Mouse (Mus musculus): ENCODE results near the gene Tdrd1. TPM values are rescaled to one million over a fixed set of nuclear protein-coding genes. Genes with fewer than 3 reads are reported as not detected.

The Tdrd1 gene
- polyA plus RNA-seq, 1 experiment from 2014 or later: 0.97 TPM

DNA sequence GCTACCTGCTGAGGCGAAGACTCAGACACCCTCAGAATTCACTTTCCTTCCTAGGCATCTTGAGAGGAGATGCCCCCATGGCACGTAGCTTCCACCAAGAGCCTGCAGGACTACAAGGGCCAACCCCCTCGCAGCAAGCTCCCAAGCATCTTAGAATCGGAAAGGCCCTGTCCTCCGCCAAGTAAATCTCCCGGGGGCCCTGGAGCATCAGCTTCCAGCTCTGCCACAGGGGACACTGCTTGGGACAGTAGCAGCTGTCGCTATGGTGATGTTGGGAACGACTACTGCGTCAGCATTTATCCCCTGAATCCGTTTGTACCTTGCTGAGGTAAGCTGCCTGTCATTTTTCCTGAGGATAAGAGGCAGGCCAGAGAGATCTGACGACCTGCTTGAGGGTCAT is 84.6 kb downstream of the Tdrd1 start:
- no peak overlapping the region for H3K9ac ChIP-seq (ENCODE audit: low read length)
- ATAC-seq (ENCODE audit: insufficient read depth, low FRiP score, low TSS enrichment) (no peak), DNase-seq (ENCODE audit: low spot score) (no peak)
- H3K4me1 ChIP-seq (ENCODE audit: control insufficient read depth, insufficient read depth, low read length): peaks cover 6% of the 10 kb centered on the region; the same call in 1 of the 2 replicates
- H3K36me3 ChIP-seq (ENCODE audit: control insufficient read depth, insufficient read depth, low read length): no peaks in the 10 kb centered on the region
- H3K9me3 ChIP-seq (ENCODE audit: control insufficient read depth, low read length): no peaks in the 10 kb centered on the region
- no peak overlapping the region for H3K4me3 ChIP-seq (ENCODE audit: low read depth, low read length)
- H3K27me3 ChIP-seq (ENCODE audit: control insufficient read depth, insufficient read depth, low read length): no peaks in the 10 kb centered on the region
- no peak overlapping the region for H3K4me2 ChIP-seq (ENCODE audit: low read depth)
- WGBS: 64% methylated on average over 11 of the region's 11 CpGs
- no peak overlapping the region for H3K27ac ChIP-seq (ENCODE audit: low read depth, low read length)

DNA sequence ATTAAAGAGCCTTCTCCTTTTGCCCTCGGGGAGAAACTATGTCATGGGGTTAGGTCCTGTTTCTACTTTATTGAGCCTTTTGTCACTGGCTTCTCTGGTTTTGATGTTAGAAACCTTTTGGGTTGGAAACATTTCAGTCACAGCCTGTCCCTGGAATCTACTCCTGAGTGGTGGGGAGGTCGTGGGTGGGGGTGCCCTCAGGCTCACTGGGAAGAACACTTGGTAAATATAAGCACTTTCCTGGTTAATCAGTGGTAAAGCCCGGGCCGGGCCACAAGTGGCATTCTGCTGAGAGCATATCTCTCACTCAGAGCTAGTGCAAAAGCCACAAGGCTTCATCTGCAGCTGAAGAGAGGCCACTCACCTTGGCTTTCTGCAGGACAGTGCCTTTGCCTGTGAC is 87.8 kb downstream of the Tdrd1 start:
- ATAC-seq (ENCODE audit: insufficient read depth, low FRiP score, low TSS enrichment) (no peak), DNase-seq (ENCODE audit: low spot score) (no peak)
- Histone ChIP-seq H3K4me1 (ENCODE audit: control insufficient read depth, insufficient read depth, low read length) (no peaks in the 10 kb centered on the region), H3K9ac (ENCODE audit: low read length) (no peak overlapping the region), H3K36me3 (ENCODE audit: control insufficient read depth, insufficient read depth, low read length) (no peaks in the 10 kb centered on the region), H3K27me3 (ENCODE audit: control insufficient read depth, insufficient read depth, low read length) (no peaks in the 10 kb centered on the region), H3K4me3 (ENCODE audit: low read depth, low read length) (no peak overlapping the region), H3K27ac (ENCODE audit: low read depth, low read length) (no peak overlapping the region), H3K9me3 (ENCODE audit: control insufficient read depth, low read length) (no peaks in the 10 kb centered on the region), H3K4me2 (ENCODE audit: low read depth) (no peak overlapping the region)
- 83% methylated on average over 4 of the region's 4 CpGs for WGBS

DNA sequence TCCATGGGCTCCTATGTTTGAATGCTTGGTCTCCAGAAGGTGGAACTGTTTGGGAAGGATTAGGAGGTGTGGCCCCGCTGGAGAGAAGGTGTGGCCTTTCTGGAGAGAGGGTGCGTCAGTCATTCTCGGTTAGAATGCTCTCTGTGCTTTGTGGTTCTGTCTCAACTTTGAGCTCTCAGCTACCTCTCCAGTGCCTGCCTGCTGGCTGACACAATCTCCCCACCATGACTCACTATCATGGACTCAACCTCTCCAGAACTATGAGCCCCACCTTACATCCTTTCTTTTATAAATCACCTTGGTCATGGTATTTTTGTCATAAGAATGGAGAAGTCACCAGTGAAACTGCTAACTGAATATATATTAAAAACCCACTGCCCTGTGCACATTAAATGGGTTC is 88.6 kb downstream of the Tdrd1 start:
- Histone ChIP-seq H3K27ac (ENCODE audit: low read depth, low read length) (no peak overlapping the region), H3K4me1 (ENCODE audit: control insufficient read depth, insufficient read depth, low read length) (no peaks in the 10 kb centered on the region), H3K9me3 (ENCODE audit: control insufficient read depth, low read length) (no peaks in the 10 kb centered on the region), H3K4me2 (ENCODE audit: low read depth) (no peak overlapping the region), H3K4me3 (ENCODE audit: low read depth, low read length) (no peak overlapping the region), H3K27me3 (ENCODE audit: control insufficient read depth, insufficient read depth, low read length) (no peaks in the 10 kb centered on the region), H3K9ac (ENCODE audit: low read length) (no peak overlapping the region), H3K36me3 (ENCODE audit: control insufficient read depth, insufficient read depth, low read length) (no peaks in the 10 kb centered on the region)
- no peak for DNase-seq (ENCODE audit: low spot score)
- ATAC-seq (ENCODE audit: insufficient read depth, low FRiP score, low TSS enrichment): no peak
- WGBS: 96% methylated on average over 3 of the region's 3 CpGs

DNA sequence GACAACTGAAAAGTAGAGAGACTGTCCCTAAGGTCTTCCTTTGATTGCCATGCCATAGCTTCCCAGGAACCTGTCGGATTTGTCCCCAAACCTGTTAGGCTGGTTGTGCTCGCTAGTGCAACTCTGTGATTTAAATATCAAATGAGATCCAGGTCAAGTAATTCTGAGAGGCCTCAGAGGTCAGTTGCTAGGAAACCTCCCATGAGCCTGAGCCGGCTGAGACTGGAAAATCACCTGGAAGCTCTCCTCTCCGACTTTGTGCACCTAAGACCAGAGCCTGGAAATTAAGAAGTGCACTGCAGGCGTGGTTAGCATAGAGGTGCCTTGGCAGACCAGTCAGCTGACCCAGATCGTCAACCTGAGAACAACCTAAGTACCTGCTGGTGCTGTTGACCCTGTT is 89.1 kb downstream of the Tdrd1 start:
- no peak overlapping the region for H3K9ac ChIP-seq (ENCODE audit: low read length)
- no peak overlapping the region for H3K4me3 ChIP-seq (ENCODE audit: low read depth, low read length)
- DNase-seq (ENCODE audit: low spot score) (no peak), ATAC-seq (ENCODE audit: insufficient read depth, low FRiP score, low TSS enrichment) (no peak)
- no peaks in the 10 kb centered on the region for H3K4me1 ChIP-seq (ENCODE audit: control insufficient read depth, insufficient read depth, low read length)
- no peak overlapping the region for H3K4me2 ChIP-seq (ENCODE audit: low read depth)
- H3K9me3 ChIP-seq (ENCODE audit: control insufficient read depth, low read length): no peaks in the 10 kb centered on the region
- no peak overlapping the region for H3K27ac ChIP-seq (ENCODE audit: low read depth, low read length)
- 53% methylated on average over 6 of the region's 6 CpGs for WGBS
- no peaks in the 10 kb centered on the region for H3K36me3 ChIP-seq (ENCODE audit: control insufficient read depth, insufficient read depth, low read length)
- H3K27me3 ChIP-seq (ENCODE audit: control insufficient read depth, insufficient read depth, low read length): no peaks in the 10 kb centered on the region

Other genes with a start within 250 kb of the Tdrd1 start
- 0.20 and 0.31 TPM in 2 replicates for gene Adrb1, start 104.0 kb upstream of the Tdrd1 start, polyA plus RNA-seq (2014; fragmentation: Nextera tagmentation; extraction: Ambion mirVana)
- 21.2 and 21.9 TPM in 2 replicates for gene Ccdc186, start 4.0 kb upstream of the Tdrd1 start, polyA plus RNA-seq (2014; fragmentation: Nextera tagmentation; extraction: Ambion mirVana)
- 0.62 and 1.4 TPM in 2 replicates for gene Vwa2, start 48.0 kb downstream of the Tdrd1 start, polyA plus RNA-seq (2014; fragmentation: Nextera tagmentation; extraction: Ambion mirVana)
- gene Afap1l2, start 182.0 kb downstream of the Tdrd1 start, polyA plus RNA-seq (2014; fragmentation: Nextera tagmentation; extraction: Ambion mirVana): 9.3 and 11.4 TPM in 2 replicates

Measured in neural tube, embryonic 11.5 days (tissue).